Mouse (Mus musculus): ENCODE data around the gene Cdkn2aipnl. TPM values are rescaled to one million over a fixed set of nuclear protein-coding genes. Genes with fewer than 3 reads are reported as not detected.

The Cdkn2aipnl gene
- polyA plus RNA-seq, 1 experiment: 52.7 TPM

DNA sequence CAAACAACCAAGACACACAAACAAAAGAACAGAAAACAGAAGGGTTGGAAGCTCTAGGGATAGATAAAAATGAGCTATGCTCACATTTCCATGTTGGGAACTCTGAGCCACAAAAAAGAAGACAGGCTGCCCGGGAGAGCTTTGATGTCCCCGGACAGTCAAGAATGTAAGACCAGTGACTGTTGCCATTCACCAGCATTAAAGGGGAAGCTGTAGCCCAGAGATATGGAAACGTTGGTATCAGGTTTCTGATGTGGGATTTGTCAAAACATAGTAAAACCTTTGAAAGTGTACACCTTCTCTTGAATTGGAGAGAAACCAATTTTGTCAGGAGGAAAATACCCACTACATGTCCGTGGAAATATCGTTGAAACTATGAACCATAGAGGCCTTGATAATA lies 8.0 kb upstream of the Cdkn2aipnl start:
- TF ChIP-seq CEBPB (IDR thresholded peaks at IDR 0.05; ENCODE audit: low read depth) (no peak), MAX (IDR thresholded peaks at IDR 0.05) (no peak)
- no peaks in the 10 kb centered on the region for H3K79me3 ChIP-seq (ENCODE audit: low read depth)
- no peak overlapping the region for H3ac ChIP-seq (ENCODE audit: control insufficient read depth, insufficient read length, low read depth)
- H3K4me3 ChIP-seq (ENCODE audit: insufficient read depth, poor library complexity, severe bottlenecking): no peak overlapping the region
- H3K36me3 ChIP-seq (ENCODE audit: control insufficient read depth, insufficient read depth): no peaks in the 10 kb centered on the region
- no peaks in the 10 kb centered on the region for H3K79me2 ChIP-seq (ENCODE audit: control insufficient read depth, insufficient read depth)
- H3K27me3 ChIP-seq (ENCODE audit: control insufficient read depth, insufficient read depth, insufficient read length): no peaks in the 10 kb centered on the region

DNA sequence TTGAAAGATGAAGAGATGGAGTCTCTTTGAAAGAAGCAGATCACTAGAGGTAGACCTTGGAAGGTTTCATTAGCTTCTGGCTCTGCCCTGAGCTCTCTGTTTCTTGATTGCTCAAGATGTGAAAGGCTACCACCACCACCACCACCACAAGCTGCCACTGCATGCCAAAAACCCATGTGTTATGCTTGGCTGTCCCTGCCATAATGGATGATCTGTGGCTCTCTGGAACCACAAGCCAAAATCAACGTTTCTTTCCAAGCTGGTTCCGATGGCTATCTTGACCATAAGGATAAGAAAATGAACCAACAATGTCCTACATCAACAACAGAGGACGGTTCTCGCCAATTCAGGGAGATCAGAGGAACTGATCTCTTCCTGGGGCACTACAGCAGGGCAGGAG lies 7.4 kb upstream of the Cdkn2aipnl start:
- no peaks in the 10 kb centered on the region for H3K79me2 ChIP-seq (ENCODE audit: control insufficient read depth, insufficient read depth)
- TF ChIP-seq CTCF (IDR thresholded peaks at IDR 0.05; ENCODE audit: control insufficient read depth, insufficient read depth, insufficient read length): no peak
- no peak for TF ChIP-seq MYOD1 (IDR thresholded peaks at IDR 0.05; ENCODE audit: control insufficient read depth, insufficient read length, low read depth)
- TF ChIP-seq FOSL1 (IDR thresholded peaks at IDR 0.05; ENCODE audit: insufficient read depth, low read length, poor library complexity, severe bottlenecking): no peak
- TF ChIP-seq CEBPB (IDR thresholded peaks at IDR 0.05; ENCODE audit: low read depth): no peak
- TF ChIP-seq MYOG (IDR thresholded peaks at IDR 0.05; ENCODE audit: control insufficient read depth, extremely low read depth, insufficient read length): no peak
- TF ChIP-seq MAX (IDR thresholded peaks at IDR 0.05): no peak
- no peak for TF ChIP-seq USF1 (IDR thresholded peaks at IDR 0.05; ENCODE audit: low read depth)

DNA sequence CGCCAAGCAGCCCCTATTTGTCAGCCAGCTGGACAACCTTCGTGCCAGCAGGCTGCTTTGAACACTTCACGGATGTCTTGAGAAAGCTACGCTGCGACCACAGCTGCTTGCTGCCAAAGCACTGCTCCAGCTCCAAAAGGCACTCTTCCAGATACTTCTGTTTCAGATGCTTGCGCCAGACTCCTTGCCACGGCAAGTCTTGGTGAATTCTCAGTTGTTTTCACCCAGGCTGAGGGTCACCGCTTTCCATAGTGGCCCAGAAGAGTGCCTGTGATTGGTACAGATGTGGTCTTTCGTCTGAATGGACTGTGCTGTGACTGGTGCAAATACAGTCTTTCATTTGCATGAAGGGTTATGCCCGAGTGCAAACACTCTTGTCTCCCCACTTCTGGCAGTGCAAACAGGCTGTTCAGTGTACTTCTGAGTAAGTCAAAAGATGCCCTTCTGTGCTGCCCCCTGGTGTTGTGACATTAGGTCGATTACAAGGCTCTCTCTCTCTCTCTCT lies 6.4 kb upstream of the Cdkn2aipnl start:
- no peaks in the 10 kb centered on the region for H3K36me3 ChIP-seq (ENCODE audit: control insufficient read depth, insufficient read depth)
- no peak overlapping the region for H3ac ChIP-seq (ENCODE audit: control insufficient read depth, insufficient read length, low read depth)
- no peaks in the 10 kb centered on the region for H3K79me3 ChIP-seq (ENCODE audit: low read depth)
- no peaks in the 10 kb centered on the region for H3K27me3 ChIP-seq (ENCODE audit: control insufficient read depth, insufficient read depth, insufficient read length)
- H3K79me2 ChIP-seq (ENCODE audit: control insufficient read depth, insufficient read depth): no peaks in the 10 kb centered on the region
- H3K4me3 ChIP-seq (ENCODE audit: insufficient read depth, poor library complexity, severe bottlenecking): no peak overlapping the region
- TF ChIP-seq MYOG (IDR thresholded peaks at IDR 0.05; ENCODE audit: control insufficient read depth, extremely low read depth, insufficient read length) (no peak), FOSL1 (IDR thresholded peaks at IDR 0.05; ENCODE audit: insufficient read depth, low read length, poor library complexity, severe bottlenecking) (no peak), MYOD1 (IDR thresholded peaks at IDR 0.05; ENCODE audit: control insufficient read depth, insufficient read length, low read depth) (no peak), USF1 (IDR thresholded peaks at IDR 0.05; ENCODE audit: low read depth) (no peak), MAX (IDR thresholded peaks at IDR 0.05) (no peak), CEBPB (IDR thresholded peaks at IDR 0.05; ENCODE audit: low read depth) (no peak), CTCF (IDR thresholded peaks at IDR 0.05; ENCODE audit: control insufficient read depth, insufficient read depth, insufficient read length) (no peak)

More for the DNA sequence above, 7.4 kb upstream of the Cdkn2aipnl start:
- H3K4me3 ChIP-seq (ENCODE audit: insufficient read depth, poor library complexity, severe bottlenecking): no peak overlapping the region
- H3K36me3 ChIP-seq (ENCODE audit: control insufficient read depth, insufficient read depth): no peaks in the 10 kb centered on the region
- H3K27me3 ChIP-seq (ENCODE audit: control insufficient read depth, insufficient read depth, insufficient read length): no peaks in the 10 kb centered on the region
- no peak overlapping the region for H3ac ChIP-seq (ENCODE audit: control insufficient read depth, insufficient read length, low read depth)
- H3K79me3 ChIP-seq (ENCODE audit: low read depth): no peaks in the 10 kb centered on the region

DNA sequence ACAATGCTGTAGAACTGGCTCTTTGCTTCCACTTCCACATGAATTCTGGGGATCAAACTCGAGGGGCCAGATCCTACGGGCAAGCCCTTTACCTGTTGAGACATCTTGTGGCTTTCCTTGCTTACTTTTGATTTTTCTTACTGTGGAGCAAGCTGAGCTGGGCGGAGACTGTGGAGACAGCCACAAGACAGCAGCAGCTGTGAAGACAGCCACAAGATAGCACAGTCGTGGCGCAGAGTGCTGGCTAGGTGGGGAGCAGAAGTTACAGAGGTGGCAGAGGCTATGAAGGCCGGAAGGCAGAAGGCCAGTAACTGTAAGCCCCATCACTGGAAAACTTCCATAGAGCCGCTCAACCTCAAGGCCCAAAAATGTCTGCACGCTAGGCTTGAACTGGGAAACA lies 5.7 kb upstream of the Cdkn2aipnl start:
- no peak overlapping the region for H3ac ChIP-seq (ENCODE audit: control insufficient read depth, insufficient read length, low read depth)
- H3K27me3 ChIP-seq (ENCODE audit: control insufficient read depth, insufficient read depth, insufficient read length): no peaks in the 10 kb centered on the region
- H3K79me3 ChIP-seq (ENCODE audit: low read depth): no peaks in the 10 kb centered on the region
- H3K4me3 ChIP-seq (ENCODE audit: insufficient read depth, poor library complexity, severe bottlenecking): no peak overlapping the region
- H3K79me2 ChIP-seq (ENCODE audit: control insufficient read depth, insufficient read depth): no peaks in the 10 kb centered on the region
- no peaks in the 10 kb centered on the region for H3K36me3 ChIP-seq (ENCODE audit: control insufficient read depth, insufficient read depth)
- no peak for TF ChIP-seq FOSL1 (IDR thresholded peaks at IDR 0.05; ENCODE audit: insufficient read depth, low read length, poor library complexity, severe bottlenecking)
- no peak for TF ChIP-seq CTCF (IDR thresholded peaks at IDR 0.05; ENCODE audit: control insufficient read depth, insufficient read depth, insufficient read length)
- TF ChIP-seq MYOD1 (IDR thresholded peaks at IDR 0.05; ENCODE audit: control insufficient read depth, insufficient read length, low read depth): no peak
- no peak for TF ChIP-seq USF1 (IDR thresholded peaks at IDR 0.05; ENCODE audit: low read depth)
- no peak for TF ChIP-seq MAX (IDR thresholded peaks at IDR 0.05)
- TF ChIP-seq MYOG (IDR thresholded peaks at IDR 0.05; ENCODE audit: control insufficient read depth, extremely low read depth, insufficient read length): no peak
- TF ChIP-seq CEBPB (IDR thresholded peaks at IDR 0.05; ENCODE audit: low read depth): no peak

DNA sequence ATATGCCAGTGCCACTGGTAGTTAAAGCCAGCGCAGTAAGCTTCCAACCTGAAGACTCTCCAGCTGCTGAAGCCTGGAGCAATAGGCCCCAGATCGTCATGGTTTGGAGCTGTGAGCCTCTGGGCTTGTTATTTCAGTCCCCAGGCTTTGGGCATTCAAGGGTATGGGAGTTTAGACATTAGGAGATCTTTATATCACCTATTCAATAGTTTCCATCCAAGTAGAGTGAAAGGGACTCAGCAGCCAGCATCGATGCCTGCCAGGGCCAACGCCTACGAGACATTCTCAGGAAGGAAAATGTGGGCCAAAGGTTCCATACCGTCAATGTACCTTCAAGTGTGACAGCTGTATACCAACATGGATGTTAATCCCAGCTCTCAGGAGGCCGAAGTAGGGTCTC lies 5.2 kb upstream of the Cdkn2aipnl start:
- Histone ChIP-seq H3K36me3 (ENCODE audit: control insufficient read depth, insufficient read depth) (no peaks in the 10 kb centered on the region), H3K27me3 (ENCODE audit: control insufficient read depth, insufficient read depth, insufficient read length) (no peaks in the 10 kb centered on the region), H3K4me3 (ENCODE audit: insufficient read depth, poor library complexity, severe bottlenecking) (no peak overlapping the region), H3ac (ENCODE audit: control insufficient read depth, insufficient read length, low read depth) (no peak overlapping the region), H3K79me3 (ENCODE audit: low read depth) (no peaks in the 10 kb centered on the region), H3K79me2 (ENCODE audit: control insufficient read depth, insufficient read depth) (no peaks in the 10 kb centered on the region)
- TF ChIP-seq CTCF (IDR thresholded peaks at IDR 0.05; ENCODE audit: control insufficient read depth, insufficient read depth, insufficient read length) (no peak), MYOD1 (IDR thresholded peaks at IDR 0.05; ENCODE audit: control insufficient read depth, insufficient read length, low read depth) (no peak), FOSL1 (IDR thresholded peaks at IDR 0.05; ENCODE audit: insufficient read depth, low read length, poor library complexity, severe bottlenecking) (no peak), USF1 (IDR thresholded peaks at IDR 0.05; ENCODE audit: low read depth) (no peak), MYOG (IDR thresholded peaks at IDR 0.05; ENCODE audit: control insufficient read depth, extremely low read depth, insufficient read length) (no peak), CEBPB (IDR thresholded peaks at IDR 0.05; ENCODE audit: low read depth) (no peak), MAX (IDR thresholded peaks at IDR 0.05) (no peak)

DNA sequence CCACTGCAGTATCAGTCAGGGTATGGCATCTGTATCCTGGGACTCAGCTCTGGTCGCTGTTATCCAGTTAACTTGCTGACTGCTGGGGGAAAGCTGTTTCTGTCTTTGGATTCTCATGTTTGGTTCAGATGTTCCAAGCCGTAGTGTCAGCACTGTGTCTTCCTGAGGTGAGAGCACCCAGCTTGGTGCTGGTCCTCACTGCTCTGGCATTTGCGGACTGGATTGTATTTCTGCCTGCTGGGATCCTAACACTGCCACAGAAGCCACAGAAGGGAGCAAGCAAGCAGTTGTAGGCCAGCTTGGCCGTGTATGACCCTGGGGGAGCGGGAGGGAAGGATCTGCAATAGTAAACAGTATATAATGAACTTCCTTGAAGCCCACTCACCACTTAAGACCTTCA lies 810 bp upstream of the Cdkn2aipnl start:
- H3K4me3 ChIP-seq (ENCODE audit: insufficient read depth, poor library complexity, severe bottlenecking): no peak overlapping the region

More for the DNA sequence above, 810 bp upstream of the Cdkn2aipnl start:
- Histone ChIP-seq H3K79me2 (ENCODE audit: control insufficient read depth, insufficient read depth) (peaks cover 32% of the 10 kb centered on the region), H3K27me3 (ENCODE audit: control insufficient read depth, insufficient read depth, insufficient read length) (no peaks in the 10 kb centered on the region), H3K36me3 (ENCODE audit: control insufficient read depth, insufficient read depth) (peaks cover 18% of the 10 kb centered on the region), H3K79me3 (ENCODE audit: low read depth) (peaks cover 12% of the 10 kb centered on the region), H3ac (ENCODE audit: control insufficient read depth, insufficient read length, low read depth) (no peak overlapping the region)
- TF ChIP-seq USF1 (IDR thresholded peaks at IDR 0.05; ENCODE audit: low read depth) (no peak), MYOD1 (IDR thresholded peaks at IDR 0.05; ENCODE audit: control insufficient read depth, insufficient read length, low read depth) (no peak), MYOG (IDR thresholded peaks at IDR 0.05; ENCODE audit: control insufficient read depth, extremely low read depth, insufficient read length) (no peak), CTCF (IDR thresholded peaks at IDR 0.05; ENCODE audit: control insufficient read depth, insufficient read depth, insufficient read length) (no peak), FOSL1 (IDR thresholded peaks at IDR 0.05; ENCODE audit: insufficient read depth, low read length, poor library complexity, severe bottlenecking) (no peak), CEBPB (IDR thresholded peaks at IDR 0.05; ENCODE audit: low read depth) (no peak)

Measured in C2C12 (cell line).